Mouse (Mus musculus) megakaryocyte, embryonic 14.5 days (primary cell): Measurements from ENCODE around the gene Lemd2.

Experiments
- FLI1 ChIP-seq: IDR thresholded peaks from 2 replicates; pipeline ENCODE4 v1.6.1; 2012; ENCODE audit warnings: low read length, inconsistent platforms, mixed read lengths
- GATA1 ChIP-seq: IDR thresholded peaks from 3 replicates; pipeline ENCODE4 v1.6.1; 2012; ENCODE audit warnings: mixed read lengths, low read length, inconsistent platforms, borderline replicate concordance

DNA sequence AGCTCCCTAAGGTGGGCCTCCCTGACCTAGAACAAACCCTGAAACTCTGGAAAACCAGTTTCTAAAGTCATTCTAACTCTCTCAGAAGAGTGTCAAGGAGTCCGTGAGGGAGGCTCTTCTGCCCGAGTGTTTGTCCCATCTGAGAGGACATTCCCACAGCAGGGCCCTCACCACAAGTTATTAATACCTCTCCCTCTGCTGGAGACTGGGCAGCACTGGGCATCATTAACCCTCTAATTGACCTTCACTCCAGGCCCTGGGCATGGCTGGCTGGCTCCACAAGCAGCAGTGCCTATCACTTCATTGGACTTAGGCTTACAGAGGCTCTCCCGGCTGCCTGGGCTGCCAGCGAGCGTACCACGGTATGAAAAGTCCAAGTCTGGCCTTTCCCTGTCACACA is 45.8 kb downstream of the Lemd2 start:
- TF ChIP-seq GATA1 (no peak), FLI1 (no peak)
